Mouse (Mus musculus) ES-CJ7 (cell line): ENCODE results near the gene Unc5c.

ENCODE experiments used
- DNase-seq: peaks from one replicate; pipeline ENCODE4 v3.0.0; 2011; ENCODE audit warnings: low read depth, low spot score

Gene Unc5c

DNA sequence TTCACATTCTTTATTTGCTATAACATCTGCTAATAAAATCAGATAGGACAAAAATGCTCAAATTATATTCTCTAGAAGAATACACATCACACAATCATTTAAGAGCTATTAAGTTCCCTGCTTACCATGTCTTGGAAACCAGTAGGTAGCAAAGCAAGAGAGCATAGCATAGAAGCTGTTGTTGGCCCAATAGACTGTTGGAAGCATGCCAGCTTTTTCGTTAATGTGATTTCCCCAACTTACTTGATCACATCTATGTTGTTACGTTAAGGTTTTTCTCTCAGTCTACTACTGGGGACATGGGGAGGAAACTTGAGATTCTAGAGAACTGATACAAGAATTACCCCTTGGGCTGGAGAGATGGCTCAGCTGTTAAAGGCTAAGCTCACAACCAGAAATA is 133.0 kb downstream of the Unc5c start:
- DNase-seq: no peak

DNA sequence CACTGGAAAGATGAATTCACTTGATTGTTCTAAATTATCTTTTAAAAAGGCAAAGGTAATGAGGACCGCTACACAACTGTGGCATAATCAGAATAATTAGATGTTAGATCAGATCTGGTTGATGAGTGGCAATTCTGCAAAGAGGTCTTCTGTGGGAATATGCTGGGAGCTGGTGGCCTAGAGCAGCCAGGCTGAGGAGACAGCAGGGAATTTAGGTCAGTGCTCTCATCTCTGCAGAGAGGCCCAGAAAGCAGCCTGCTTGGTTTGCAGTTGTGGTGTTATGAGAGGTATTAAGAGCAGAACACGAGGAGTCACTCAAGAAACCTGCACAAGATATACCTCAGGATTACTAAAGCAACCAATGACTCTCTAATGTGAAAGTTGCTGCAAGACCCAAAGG is 133.9 kb downstream of the Unc5c start:
- DNase-seq: no peak

DNA sequence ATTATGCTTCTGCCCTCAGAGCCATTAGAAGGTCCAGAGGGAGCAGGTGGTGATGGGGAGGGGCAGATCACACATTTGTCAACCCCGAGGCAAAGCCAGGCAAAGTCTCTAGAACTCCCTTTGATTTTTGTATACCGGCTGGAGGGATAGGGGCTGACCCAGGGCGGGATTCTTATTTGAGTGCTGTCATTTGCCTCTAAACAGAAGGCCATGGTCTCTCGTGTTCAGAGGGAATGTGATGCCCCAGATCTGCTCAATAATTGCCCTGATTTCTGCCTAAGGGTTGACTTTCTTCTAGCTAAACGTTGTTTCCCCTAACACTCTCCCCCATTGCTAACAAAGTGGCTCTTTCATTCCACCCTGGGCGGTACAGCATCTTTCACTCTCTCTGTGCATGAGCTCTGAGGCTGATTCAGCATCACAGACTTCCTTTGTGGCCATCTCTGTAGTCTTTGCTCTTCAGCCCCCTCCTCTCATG is 136.1 kb downstream of the Unc5c start:
- no peak for DNase-seq

DNA sequence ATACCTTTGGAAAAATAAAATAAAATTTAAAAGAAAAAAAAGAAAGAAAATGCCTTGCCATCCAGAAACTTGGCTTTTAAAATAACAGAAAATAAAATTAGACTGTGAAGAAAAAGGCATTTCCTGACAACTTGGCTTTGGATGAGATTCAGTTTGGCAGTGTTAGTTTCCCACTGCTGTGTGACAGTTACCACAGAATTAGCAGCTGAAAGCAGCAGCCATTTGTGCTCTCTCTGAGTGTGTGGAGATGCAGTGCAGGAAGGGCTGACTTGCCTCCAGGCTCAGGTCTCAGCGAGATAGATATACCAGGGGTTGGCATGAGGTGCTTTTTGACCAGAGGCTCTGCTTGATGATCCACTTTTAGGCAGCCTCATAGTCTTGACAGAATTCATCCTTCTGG is 151.7 kb downstream of the Unc5c start:
- DNase-seq: no peak

DNA sequence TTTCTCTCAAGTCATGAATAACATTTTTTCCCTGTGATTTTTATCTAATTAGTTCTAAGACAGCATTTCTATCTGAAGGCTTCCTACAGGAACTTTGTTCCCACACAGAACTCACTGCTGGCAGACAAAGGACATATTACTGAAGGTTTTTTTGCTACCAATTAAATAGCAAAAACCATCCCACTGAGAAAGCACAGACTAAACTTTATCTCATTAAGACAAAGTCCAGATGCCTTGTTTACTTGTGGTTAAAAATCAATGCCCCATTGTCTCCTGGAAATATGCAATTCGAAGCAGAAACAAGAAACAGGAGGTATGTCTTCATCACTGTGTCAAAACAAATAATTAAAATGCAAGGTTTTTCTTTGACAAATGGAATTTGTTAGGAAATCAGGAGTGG is 153.7 kb downstream of the Unc5c start:
- DNase-seq: no peak

DNA sequence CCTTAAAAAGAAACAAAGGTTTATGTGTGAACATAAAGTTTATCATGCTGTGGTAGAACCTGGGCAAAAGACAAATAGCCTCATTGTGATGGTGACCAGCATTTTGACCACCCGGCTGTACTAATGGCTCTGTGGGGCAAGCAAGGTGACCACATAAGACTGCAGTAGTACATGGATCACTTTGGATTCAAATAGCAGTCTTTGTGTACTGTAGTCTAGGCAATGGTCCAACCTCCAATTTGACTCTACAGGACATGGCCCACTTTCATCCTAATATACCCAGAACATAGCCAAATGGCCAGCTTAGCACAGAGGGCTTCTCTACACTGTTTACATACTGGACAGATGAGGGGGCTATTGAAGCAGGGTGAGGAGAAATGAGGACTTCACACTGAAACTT is 156.5 kb downstream of the Unc5c start:
- no peak for DNase-seq

DNA sequence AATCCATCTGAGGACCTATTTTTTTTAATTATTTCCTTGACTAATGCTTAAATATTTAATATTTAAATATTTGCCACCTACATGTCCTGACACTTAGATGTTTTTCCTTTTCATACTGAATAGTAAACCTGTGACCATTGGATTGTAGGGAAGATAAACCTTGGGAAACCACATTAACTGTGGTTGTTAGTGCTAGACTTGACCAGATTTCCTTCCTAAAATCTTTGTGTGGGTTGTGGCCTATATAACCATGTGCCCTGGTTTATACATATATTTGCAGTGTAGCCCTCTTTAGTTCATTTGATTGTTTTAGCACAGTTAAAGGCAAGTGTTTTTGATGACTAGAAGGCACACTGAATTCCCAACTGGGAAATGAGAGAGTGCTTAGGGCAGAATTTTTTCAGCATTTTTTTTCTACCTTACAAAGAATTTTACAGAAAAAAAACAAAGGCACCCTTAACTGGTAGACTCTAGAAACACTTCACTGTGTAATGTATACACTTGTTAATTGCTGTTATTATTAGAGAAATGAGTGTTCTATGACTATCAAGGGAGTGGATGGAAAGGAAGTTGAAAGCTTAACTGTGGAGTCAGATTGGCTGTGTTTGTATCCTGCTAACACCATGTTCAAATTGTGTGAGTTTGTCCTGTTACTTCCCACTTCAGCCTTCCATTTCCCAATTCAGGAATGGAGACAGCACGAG is 162.1 kb downstream of the Unc5c start:
- DNase-seq: no peak

DNA sequence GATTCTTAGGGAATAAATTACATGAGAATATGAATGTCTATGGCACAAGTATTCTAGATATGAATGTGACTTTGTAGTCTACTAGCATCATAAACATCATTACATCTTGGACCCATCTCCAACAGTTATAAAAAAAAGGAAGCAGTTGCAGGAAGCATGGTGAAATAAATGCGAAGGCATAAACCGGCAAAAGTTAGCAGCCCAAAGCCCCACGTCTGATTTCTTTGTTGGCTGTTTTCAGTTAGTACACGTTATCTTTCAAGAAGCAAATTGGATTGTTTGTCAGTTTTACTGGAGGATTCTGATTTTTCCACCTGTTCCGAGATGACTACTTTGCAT is 162.6 kb downstream of the Unc5c start:
- DNase-seq: no peak

DNA sequence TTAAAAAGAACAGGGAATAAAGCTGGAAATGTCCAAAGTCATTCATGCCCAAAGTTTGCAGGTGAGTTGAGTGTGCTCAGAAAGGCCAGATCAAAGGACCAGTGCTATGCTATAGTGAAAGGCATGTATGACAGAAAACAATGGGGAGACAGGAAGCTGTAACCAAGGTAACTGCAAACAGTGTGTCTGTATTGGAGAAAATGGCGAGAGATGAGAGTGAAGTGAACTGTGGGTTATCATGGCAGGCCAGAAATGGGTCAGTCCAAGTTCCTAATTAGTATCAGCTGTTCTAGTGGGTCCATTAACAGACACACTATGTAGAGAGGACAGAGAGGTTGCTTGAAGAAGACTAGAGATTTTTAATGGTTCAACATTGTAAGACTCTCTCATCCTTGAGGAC is 164.4 kb downstream of the Unc5c start:
- DNase-seq: no peak

DNA sequence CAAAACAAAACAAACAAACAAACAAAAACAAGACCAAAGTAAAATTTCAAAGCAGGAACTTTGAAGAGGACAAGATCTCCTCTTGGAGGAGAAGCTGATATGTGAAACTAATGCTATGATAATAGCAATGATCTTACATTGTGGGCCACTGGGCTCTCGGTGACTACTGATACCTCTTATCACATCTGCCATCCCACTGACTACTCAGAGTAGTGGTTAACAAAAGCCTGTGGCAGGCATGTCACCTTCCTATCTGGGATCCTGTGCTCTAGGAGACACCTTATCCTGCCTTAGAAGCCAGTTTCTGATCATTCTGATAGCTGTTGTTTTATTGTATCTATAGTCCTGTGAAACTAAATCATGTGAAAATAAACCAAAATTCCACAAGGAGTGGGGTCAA is 172.9 kb downstream of the Unc5c start:
- DNase-seq: no peak

DNA sequence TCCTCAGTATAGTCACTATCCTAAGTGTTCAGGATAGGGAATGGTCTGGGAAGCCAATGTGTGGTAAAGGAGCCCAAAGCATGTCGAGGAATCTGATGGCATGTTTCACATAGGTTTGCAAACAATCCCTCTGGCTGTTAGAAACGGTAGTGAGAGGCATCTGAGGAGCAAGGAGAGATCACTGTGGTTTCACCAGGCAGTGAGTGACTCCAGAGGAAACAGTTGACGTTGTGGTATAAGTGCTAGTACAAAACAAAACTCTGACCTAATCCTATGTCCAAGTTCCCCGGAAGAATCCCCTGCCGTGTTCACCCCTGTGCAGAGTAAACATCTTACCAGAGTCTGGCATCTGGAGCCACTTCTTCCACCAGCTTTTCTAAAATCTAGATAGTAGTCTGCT is 179.2 kb downstream of the Unc5c start:
- DNase-seq: no peak

DNA sequence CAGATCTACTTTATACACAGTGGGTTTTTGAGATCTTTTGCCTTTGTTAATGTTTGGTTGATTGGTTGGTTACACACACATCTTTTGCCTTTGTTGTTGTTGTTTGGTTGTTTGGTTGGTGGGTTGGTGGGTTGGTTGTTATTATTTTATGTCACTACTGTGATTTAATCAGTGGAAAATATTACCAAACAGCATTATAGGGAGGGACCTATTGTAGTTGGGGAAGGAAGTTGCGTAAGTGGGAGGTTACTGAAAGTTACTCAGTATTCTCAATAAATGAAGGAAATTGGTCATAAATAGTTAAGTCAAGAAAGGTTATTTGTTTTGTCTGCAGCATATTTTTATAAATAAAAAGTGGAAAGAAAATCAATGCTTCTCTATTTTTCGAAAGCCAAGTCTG is 181.6 kb downstream of the Unc5c start:
- no peak for DNase-seq

DNA sequence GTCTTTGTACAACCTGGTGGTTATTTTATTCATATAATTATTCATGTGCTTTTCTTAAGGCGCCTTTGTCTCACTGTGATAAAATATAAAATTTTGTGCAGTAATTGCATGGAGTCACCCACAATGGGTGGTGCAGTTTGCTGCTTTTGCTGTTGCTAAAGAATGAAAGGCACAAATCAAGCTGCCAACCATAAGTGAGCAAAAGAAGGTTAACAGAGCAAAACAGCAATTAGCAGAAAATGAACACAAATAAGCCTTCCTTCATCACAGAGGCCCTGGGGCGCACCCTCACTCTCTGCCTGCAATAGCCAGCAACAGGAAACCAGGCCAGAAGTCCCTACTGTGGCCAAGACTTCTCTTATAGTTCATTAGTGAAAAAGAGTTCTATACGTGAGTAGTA is 185.6 kb downstream of the Unc5c start:
- DNase-seq: no peak

DNA sequence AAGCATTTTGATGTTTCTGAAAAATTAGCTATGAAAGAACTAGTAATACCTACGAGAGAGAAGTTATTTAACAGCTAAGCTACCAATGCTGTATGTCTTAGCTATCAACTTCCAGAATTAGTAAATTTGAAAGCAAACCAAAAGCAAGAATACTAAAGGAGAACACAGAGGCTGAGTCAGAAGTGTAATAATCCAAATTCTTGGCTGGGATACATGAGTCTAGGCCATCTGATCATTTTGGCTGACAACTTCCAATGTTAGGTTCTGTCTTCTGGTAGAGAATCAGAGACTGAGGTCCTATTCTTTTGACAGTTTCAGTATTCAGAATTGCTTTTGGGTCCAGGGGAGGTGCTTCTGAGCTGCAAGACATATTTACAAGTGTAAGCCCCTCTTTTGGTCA is 188.9 kb downstream of the Unc5c start:
- DNase-seq: no peak

DNA sequence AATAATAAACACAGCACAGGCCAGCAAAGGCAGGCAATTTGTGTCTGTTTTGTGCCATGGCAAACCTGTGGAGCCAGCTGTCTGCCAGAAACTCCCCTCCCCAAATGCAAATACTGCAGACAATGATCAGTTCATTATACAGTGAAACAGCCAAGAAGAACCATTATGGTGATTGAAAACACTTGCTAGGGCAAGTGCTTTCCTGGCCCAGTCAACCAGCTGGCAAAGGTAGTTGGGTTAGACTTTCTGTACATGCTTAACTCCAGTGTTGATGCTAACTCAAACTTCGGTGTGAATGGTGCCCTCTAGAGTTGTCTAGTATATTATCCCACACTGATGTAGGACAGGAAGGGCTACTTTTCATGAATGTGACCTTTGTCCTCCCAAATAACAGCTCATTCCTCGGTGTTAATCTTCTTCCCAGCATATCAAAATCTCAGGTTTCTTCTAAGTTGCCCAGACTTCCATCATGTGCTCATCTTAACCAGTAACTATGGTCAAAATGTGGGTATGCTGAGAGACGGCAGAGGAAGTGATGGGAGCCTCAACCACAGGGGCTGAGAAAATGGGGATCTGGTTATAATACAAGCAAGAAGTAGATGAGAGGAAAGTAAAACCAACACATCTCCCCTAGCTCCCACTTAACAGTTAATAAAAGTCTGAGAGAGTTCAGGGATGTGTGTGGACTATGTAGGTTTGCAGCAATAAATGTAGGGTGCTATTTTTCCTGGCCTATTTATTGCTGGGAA is 194.2 kb downstream of the Unc5c start:
- no peak for DNase-seq

DNA sequence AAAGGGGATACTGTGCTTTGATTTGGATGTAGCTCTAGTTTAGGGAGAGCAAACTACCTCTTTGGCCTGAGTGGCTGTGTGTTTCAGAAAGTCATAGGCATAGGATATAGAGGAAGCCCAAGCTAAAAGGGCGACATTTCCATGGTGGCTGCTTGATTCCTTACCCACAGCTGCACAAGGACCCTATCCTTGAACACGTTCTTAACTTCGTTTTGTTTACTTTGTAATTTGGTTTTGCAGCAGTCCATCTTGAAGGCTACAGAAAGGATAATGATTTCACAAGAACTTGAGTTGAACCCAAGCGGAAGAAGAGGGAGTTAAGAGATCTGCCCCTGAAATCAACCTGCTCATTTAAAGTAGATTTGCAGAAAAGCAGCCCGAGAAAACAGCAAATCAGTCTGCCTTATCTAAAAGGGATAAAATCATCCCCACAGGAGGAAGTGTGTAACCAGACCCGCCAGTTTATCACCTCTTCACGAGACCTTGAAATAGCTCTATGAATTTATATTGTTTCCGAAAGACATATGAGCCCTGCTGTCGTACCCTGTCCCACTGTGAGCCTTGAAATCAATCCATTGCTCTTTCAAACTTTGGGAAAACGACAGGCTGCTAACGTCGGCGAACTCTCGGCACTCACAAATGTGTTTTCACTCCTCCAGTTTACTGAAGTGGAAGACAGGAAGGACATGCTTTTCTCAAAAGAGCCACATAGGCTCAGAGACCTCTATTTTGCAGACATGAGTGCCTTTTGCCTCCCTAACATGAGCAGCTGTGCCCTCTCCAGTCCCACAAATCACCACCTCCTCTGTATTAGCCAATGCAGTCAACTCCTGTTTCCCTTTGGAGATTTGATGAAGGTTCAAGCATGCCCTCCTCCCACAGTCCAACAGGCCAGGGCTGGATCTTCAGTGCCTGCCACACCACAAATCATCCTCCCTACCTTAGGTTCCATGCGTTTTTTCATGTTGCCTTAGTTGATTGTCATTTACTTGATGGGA is 195.3 kb downstream of the Unc5c start:
- no peak for DNase-seq

DNA sequence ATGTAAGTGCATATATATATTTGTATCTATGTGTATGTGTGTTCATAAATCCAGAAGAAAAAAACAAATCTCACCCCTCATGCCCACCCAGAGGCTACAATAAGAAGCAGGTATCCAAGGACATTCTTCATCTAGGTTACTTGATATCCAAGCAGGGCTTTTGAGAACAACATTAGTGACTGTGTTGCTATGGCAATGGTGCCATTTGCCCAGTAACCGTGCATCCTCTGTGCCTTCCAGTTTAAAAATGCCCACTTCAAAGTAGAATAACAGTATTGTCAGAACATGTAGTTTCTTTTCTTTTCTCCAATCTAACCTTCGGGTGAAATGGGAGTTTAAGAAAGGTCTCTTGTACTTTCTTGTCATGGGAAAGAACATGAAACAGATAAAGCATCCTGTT is 224.1 kb downstream of the Unc5c start:
- DNase-seq: no peak

DNA sequence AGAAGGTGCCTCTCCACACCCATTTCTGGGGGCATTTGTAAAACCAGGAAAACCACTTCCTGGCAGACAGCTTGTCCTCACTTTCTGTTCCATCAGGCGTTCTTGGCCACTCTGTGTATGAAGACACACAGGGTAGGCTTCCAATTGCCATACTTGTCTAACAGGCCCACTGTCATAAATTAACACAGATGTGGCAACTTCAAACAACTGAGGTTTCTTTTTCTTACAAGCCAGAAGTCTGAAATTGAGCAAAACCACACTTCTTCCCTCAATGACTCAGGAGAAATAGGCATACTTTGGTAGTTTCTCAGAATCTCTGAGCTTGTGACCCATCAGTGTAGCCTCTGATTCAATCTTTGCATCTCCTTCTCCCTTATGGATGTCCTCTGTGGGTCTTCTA is 225.7 kb downstream of the Unc5c start:
- DNase-seq: no peak

DNA sequence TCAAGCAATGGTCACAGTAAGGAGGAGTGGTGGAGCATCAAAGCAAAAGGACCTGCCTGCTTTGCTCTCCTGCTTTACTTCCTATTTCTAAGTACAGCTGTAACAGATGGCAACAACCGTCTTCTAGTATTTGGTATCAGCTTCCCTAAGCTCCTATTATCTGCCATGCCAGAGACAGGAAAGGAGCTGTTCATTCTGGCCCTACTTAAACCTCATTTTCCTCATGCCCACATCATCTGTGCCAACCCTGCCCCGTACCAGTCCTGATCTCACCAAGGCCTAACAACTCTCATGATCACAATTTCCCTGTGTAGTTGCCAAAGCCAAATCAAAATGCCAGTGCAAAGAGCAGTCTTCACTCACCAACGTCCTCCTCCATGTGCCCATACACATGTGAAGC is 226.4 kb downstream of the Unc5c start:
- no peak for DNase-seq

DNA sequence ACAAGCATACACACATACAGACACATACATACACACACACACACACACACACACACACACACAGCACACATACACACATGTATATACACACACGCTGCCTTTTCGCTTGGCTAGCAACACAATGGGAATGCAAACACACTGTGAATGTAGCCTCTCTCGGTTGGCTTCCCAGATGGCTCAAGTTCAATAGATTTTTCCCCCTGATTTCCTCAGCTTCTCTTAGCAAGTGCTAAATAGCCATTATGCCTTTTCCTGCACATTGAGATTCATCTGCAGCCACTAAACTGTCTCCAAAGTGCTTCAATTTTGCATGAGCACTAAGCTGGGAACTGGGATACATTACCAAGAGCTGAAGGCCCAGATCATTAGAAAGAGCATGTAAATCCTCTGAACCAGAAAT is 226.8 kb downstream of the Unc5c start:
- no peak for DNase-seq

DNA sequence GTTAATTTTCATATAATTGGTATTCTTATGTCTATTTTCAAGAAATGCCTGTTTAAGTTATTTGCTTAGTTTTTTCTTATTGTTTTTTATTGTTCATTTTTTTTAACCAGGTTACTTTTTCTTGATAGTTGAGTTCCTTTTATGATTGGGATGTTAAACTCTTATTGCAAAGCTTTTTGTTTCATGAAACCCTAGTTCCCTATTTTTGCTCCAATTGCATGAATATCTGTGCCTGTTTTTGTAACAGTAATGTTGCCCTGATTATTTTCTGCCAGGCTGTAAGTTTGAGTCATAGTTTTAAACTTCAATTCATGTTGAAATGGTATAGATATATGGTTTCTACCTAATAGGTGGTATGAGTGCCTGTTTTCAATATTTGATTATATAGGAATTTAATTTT is 234.2 kb downstream of the Unc5c start:
- DNase-seq: no peak

DNA sequence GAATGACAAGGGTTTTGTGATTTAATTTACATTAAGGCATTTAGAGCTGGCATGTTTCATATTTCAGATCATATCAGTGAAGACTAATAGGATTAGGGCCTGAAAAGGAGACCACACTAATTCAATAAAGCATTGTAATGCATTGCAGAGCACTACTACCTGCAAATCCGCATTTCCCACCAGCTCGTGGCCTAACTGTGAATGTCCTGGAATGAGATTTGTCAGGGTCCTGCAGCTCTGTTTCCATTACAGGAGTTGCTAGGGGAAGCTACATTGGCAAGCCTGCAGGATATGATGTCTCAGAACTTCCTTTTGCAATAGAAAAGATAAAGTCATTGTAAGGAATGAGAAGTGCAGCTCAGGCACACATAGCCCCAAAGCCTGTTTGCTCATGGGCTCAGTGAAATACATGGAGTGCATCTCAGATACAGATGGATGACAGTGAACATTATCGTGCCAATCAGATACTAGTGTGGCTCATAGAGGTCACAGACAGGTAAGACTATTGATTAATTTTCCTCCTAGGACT is 236.4 kb downstream of the Unc5c start:
- DNase-seq: no peak
